Mouse (Mus musculus): ENCODE results near the gene Tiprl.
A peak's percentile ranks its signal among the peaks of the same experiment; 100 is the strongest.

Gene Tiprl

GRCm38 (mm10) chr1:165236321-165237298 is at the start of gene Tiprl:
Gene Tiprl (minus strand): TSS chr1:165236996.
- peak; percentile 94 to 98 for DNase-seq (ENCODE audit: low spot score in 2 of 2)

- DNase-seq (ENCODE audit: low spot score in 2 of 2): no peak
These were observed 47.3 kb upstream of the Tiprl start for GRCm38 (mm10) chr1:165284096-165284495.

- DNase-seq (ENCODE audit: low spot score in 2 of 2): no peak
These were observed 46.2 kb upstream of the Tiprl start for GRCm38 (mm10) chr1:165282967-165283345.

GRCm38 (mm10) chr1:165282222-165282966 is 45.6 kb upstream of the Tiprl start:
- no peak for DNase-seq (ENCODE audit: low spot score in 2 of 2)

- no peak for DNase-seq (ENCODE audit: low spot score in 2 of 2)
These were observed 44.8 kb upstream of the Tiprl start for GRCm38 (mm10) chr1:165281351-165282221.

- no peak for DNase-seq (ENCODE audit: low spot score in 2 of 2)
These were observed 43.9 kb upstream of the Tiprl start for GRCm38 (mm10) chr1:165280741-165281140.

- DNase-seq (ENCODE audit: low spot score in 2 of 2): no peak
These were observed 38.1 kb upstream of the Tiprl start for GRCm38 (mm10) chr1:165274946-165275345.

- DNase-seq (ENCODE audit: low spot score in 2 of 2): peak in 1 of 2 experiments; percentile 39
These were observed 15.4 kb upstream of the Tiprl start for GRCm38 (mm10) chr1:165252027-165252671.

GRCm38 (mm10) chr1:165250546-165250945 is 13.8 kb upstream of the Tiprl start:
- DNase-seq (ENCODE audit: low spot score in 2 of 2): no peak

GRCm38 (mm10) chr1:165248842-165249241 is 12.0 kb upstream of the Tiprl start:
- no peak for DNase-seq (ENCODE audit: low spot score in 2 of 2)

GRCm38 (mm10) chr1:165247788-165248187 is 11.0 kb upstream of the Tiprl start:
- DNase-seq (ENCODE audit: low spot score in 2 of 2): no peak

GRCm38 (mm10) chr1:165247085-165247484 is 10.3 kb upstream of the Tiprl start:
- DNase-seq (ENCODE audit: low spot score in 2 of 2): no peak

GRCm38 (mm10) chr1:165246587-165246986 is 9.8 kb upstream of the Tiprl start:
- no peak for DNase-seq (ENCODE audit: low spot score in 2 of 2)

- DNase-seq (ENCODE audit: low spot score in 2 of 2): no peak
These were observed 950 bp downstream of the Tiprl start for GRCm38 (mm10) chr1:165235846-165236245.

- DNase-seq (ENCODE audit: low spot score in 2 of 2): no peak
These were observed 3.0 kb downstream of the Tiprl start for GRCm38 (mm10) chr1:165233806-165234205.

- DNase-seq (ENCODE audit: low spot score in 2 of 2): no peak
These were observed 6.1 kb downstream of the Tiprl start for GRCm38 (mm10) chr1:165230691-165231090.

GRCm38 (mm10) chr1:165229577-165229976 is 7.2 kb downstream of the Tiprl start:
- DNase-seq (ENCODE audit: low spot score in 2 of 2): no peak

GRCm38 (mm10) chr1:165217023-165217589 is 19.7 kb downstream of the Tiprl start:
- no peak for DNase-seq (ENCODE audit: low spot score in 2 of 2)

GRCm38 (mm10) chr1:165215831-165216230 is 21.0 kb downstream of the Tiprl start:
- DNase-seq (ENCODE audit: low spot score in 2 of 2): no peak

GRCm38 (mm10) chr1:165205591-165205990 is 31.2 kb downstream of the Tiprl start:
- no peak for DNase-seq (ENCODE audit: low spot score in 2 of 2)
